Mouse (Mus musculus): ENCODE measurements around the gene Cdkl1.
A peak's percentile ranks its signal among the peaks of the same experiment; 100 is the strongest.

Gene Cdkl1

DNA sequence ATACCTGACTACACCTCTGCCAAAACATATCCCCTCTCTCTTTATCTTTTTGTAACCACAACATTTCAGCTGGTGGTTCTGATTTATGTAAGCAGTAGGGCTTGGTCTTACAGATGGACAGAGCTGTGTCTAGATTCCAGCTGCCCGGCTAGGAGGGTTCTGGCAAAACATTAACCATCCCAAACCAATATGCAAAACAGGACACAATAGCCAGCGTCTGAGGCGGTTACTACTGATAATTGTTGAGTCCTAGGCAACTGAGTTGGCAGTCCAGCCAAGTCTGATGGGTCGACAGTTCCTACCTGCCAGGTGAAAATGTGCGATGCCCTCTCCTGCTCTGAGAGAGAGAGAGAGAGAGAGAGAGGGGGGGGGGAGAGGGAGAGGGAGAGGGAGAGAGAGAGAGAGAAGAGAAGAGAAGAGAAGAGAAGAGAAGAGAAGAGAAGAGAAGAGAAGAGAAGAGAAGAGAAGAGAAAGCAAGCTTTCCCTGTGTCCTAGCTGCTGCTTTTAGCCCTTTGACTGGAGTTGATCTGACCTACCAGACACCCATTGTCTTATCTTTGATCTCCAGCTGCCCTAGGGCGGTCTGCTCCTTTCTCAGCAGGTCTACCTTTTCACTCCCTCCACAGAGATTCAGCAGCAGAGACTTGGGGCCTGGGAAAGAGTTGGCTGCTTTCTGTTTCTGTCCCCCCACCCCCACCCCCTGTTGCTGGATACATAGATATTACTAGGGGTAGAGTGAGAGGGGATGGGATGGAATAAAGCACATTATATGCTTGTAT, 7.6 kb downstream of the Cdkl1 start:
- no peak for DNase-seq (ENCODE audit: low spot score in 2 of 2)

DNA sequence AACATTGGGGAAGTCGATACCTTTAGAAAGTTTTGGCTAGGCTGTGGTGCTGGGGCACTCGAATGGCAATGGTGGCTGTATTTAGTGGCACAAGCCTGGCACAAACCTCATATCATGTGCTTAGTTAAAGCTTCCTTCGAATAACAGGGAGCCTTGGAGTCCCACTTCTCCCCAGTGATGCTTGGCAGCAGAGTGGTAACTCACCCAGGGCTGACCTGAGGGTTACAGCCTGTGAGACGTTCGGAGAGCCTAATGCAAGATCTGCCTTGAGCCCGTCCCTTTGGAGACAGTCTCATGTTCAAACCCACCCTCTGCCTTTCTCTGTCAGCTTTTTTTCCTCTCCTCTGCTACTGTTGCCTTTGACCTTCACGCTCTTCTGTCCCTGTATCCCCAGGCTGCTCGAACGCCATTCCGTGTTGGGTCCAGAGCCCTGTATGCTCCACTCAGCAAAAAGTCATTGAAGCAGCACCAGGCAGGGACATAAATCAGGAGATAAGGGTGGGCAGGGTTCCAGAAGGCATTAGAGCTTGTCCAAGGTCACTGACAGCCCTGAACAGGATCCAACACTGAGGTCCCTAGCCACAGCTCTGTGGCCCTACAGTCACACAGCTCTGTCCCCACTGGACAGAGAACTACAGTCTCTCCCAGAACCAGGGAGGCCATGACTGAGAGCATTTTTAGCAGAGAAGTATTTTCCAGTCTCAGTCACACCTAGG, 9.0 kb downstream of the Cdkl1 start:
- DNase-seq (ENCODE audit: low spot score in 2 of 2), result no peak

GRCm38 (mm10) chr12:69781480-69781879, 9.6 kb downstream of the Cdkl1 start:
- no peak for DNase-seq (ENCODE audit: low spot score in 2 of 2)

DNA sequence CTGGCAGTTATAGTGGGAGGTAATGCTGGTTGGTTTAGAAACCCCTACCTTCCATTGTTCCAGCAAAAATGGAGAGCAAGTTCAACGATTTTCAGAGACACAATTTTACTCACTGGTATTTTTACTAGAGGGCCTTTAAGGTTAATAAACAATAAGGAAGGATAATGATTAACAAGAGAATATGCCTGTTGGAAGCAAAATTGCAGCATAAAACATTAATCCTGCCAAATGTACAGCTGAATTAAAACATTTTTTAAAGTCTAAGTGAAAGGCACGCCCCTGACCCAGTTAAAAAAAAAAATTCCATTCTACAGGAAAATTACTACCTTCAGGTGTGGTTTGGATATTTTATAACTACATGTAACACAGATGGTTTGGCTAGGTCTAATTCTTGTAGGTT, 13.1 kb downstream of the Cdkl1 start:
- no peak for DNase-seq (ENCODE audit: low spot score in 2 of 2)

- DNase-seq (ENCODE audit: low spot score in 2 of 2), result no peak
These were observed 13.7 kb downstream of the Cdkl1 start for GRCm38 (mm10) chr12:69777341-69777730.

DNA sequence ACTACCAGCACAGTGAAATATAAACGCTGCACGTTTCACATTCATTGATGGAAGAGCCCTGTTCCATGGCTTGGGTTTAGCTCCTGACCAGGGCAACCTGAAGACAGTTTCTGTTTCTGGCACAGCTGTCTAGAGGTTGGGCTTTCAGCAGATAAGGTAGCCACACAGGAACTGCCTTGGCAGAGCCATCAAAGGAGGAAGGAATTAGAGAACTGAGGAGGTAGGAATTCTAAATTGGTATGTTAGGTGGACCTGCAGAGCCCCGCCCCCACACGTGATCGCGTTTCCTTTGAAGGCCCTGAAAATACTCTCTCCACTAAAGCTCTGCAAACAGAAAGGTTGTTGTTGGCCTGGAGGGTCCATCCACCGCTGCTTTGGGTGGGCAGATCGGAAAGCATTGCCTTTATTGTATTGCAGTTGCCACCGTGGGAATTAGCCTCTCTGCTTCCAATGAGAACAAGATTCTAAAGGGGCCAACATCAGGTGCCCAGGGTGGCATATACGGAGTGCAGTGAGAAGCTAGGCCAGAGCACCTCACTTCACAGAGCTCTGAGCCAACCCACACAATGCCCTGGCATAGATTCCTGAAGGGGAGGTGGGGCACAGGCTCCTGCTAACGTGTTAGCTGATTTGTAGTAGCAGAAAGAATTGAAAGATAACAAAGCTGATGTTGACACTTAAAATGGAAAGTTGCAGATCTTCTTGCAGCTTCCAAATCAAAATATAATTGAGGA, 14.3 kb downstream of the Cdkl1 start:
- no peak for DNase-seq (ENCODE audit: low spot score in 2 of 2)

DNA sequence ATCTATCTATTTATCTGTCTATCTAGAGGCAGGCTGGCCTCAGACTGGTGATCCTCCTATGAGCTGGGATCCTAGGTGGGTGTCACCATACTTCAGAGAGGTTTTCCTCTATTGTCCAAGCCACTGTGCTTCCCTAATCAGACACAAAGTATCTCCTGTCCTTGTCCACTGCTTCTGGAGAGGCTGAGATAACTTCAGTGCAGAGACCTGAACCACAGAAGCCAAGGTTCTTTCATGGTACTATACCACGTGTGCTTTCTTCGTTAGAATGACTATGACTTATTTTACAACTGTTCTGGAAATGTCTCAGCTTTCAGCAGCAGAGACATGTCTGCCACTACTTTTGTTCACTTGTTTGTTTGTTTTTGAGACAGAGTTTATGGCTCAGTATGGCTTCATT, 22.2 kb downstream of the Cdkl1 start:
- no peak for DNase-seq (ENCODE audit: low spot score in 2 of 2)

DNA sequence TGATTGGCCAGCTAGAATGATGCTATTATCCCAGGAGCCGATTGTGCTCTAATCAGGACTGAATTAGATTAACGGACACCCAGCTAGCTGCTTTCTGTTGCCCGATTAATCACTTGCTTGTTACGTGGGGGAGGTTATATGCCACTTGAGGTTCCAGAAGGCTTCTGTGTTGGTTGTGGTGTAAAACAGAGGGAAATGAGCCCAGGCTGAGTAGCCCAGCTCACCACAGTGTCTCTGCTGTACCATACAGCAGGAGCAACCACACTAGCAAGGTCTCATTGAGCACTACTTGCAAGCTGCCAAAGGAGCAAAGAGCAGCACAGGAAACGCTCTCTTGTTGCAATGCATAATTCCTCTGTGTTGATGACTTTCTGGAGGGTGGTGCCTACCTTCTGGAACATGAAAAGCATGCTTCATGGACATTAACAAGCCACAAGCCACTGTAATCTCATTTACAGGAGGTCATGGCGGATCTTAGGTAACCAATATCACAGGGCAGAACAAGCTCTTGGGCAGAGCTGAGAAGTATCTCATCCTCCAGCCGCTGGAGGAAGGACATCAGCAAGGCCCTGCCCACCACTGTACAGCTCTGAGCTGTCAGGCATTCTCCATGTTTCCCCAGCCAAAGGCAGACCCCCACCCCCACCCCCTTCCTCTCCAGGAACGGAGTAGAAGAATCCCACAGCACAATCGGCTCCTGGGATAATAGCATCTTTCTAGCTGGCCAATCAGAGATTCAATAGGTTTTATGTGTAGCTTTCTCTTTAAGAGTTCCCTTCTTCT, 23.4 kb downstream of the Cdkl1 start:
- no peak for DNase-seq (ENCODE audit: low spot score in 2 of 2)

DNA sequence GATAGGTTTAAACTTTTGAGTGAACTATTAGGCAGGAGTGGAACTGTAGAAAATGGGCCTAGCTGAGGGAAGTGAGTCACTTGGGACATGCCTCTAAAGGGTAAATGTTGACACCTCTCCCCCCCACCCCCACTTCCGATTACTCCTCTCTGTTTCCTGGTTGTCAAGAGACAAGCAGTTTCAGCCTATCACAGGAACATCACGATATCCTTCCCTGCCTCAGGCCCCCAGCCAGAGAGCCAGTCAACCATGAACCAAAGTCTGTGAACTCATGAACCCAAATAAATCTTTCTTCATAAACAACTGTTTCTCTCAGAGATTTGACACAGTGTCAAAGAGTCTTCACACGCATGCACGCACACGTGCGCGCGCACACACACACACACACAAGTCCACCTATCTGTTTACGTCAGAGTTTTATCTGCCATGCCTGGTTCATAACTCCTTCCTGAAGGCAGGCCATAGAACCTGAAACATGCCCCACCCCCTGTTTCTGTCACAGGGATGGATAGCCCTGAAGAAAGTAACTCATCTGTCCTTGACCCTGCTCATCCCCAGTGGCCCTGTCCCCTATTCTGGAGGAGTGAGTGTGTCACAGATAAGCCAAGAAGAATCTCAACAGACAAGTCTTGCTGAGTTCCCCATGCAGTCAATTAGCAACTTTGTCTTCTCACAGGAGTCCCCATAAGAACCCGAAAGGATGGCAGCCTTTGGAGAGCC, 24.7 kb downstream of the Cdkl1 start:
- no peak for DNase-seq (ENCODE audit: low spot score in 2 of 2)

- DNase-seq (ENCODE audit: low spot score in 2 of 2), result no peak
These were observed 25.5 kb downstream of the Cdkl1 start for GRCm38 (mm10) chr12:69765543-69765942.

DNA sequence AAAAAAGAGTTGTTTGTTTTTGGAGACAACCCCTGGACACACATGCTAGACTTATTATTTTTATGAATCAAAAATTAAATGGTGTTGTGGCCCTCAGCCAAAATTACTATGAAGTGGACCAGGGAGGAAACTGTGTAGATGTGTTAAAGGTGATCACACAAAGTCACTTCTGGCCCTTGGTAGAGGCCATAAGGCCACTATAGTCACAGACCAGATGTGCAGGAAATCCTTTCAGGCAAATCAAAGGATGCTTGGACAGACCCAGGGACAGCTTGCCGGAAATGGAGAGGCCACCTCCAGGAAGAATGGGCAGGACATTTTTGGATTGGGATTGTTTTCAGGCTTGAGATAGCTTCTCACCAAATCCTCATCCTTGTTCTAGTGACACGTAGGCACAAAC, 29.5 kb downstream of the Cdkl1 start:
- DNase-seq (ENCODE audit: low spot score in 2 of 2), result no peak

GRCm38 (mm10) chr12:69760743-69761406, 30.2 kb downstream of the Cdkl1 start:
- DNase-seq (ENCODE audit: low spot score in 2 of 2), result no peak

DNA sequence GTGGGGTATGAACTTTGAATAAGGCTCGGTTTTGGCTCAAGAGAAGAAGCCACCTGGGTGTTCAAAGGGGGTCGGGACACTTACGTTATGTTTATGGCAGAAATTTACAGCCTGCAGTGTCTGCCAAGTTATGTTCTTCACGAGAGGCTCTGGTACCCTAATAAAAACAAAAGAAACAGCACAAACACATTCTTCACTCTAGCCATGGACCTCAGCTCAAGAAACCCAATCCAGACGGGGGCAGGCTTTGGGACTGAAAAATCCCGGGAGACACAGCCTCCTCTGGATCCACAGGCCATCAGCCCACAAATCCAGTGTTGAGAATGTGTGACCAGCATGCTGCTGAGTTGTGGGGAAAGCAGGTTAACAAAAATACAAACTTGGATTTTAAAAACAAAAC, 31.1 kb downstream of the Cdkl1 start:
- DNase-seq (ENCODE audit: low spot score in 2 of 2), result no peak

GRCm38 (mm10) chr12:69759267-69759885, 31.7 kb downstream of the Cdkl1 start:
- DNase-seq (ENCODE audit: low spot score in 2 of 2), result no peak

- no peak for DNase-seq (ENCODE audit: low spot score in 2 of 2)
These were observed 32.6 kb downstream of the Cdkl1 start for GRCm38 (mm10) chr12:69758221-69759185.

- peak; percentile 20 to 40 for DNase-seq (ENCODE audit: low spot score in 2 of 2)
These were observed 33.5 kb downstream of the Cdkl1 start for GRCm38 (mm10) chr12:69757418-69758141.

GRCm38 (mm10) chr12:69756015-69756414, 35.1 kb downstream of the Cdkl1 start:
- DNase-seq (ENCODE audit: low spot score in 2 of 2), result no peak

GRCm38 (mm10) chr12:69753936-69754335, 37.1 kb downstream of the Cdkl1 start:
- no peak for DNase-seq (ENCODE audit: low spot score in 2 of 2)

Measured in right cerebral cortex, postnatal 36 days (tissue).